Mouse (Mus musculus) retina, postnatal 1 day (tissue): ENCODE data around the gene Abcb9.
"Not testable (repeated sequence)": the region's sequence is repeated elsewhere in the genome, so short reads cannot be mapped to it uniquely, and the experiment has no call there.

Experiments
- DNase-seq: peaks from one replicate; pipeline ENCODE4 v3.0.0-alpha.2; 2012

The Abcb9 gene

DNA sequence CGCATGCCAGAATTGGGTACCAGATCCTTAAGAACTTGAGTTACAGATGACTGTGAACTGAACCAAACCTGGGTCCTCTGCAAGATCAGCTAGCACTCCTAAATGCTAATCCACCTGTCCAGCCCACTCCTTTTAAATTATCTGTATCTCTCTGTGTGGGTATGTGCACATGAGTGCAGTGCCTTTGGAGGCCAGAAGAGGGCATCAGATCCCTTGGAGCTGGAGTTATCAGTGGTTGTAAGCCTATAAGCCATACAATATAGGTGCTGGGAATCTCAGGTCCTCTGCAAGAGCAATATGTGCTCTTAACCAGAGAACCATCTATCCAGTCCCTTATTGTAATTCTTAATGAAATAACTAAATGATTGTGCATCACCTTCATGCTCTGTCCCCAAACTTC is 39.4 kb downstream of the Abcb9 start:
- DNase-seq, result no peak

DNA sequence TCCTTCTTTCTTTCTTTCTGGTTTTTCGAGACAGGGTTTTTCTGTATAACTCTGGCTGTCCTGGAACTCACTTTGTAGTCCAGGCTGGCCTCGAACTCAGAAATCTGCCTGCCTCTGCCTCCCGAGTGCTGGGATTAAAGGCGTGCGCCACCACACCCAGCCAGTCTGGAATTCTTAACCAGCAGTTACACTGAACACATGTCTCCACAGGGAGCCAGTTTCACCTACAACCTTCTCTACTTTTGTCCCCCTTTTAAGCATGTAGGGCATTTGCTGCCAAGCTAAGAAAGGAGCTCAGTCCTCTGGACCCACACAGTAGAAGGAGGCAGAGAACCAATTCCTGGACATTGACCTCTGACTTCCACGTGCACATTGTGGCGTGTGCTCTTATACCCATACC is 43.0 kb downstream of the Abcb9 start:
- DNase-seq, result not testable (repeated sequence)

DNA sequence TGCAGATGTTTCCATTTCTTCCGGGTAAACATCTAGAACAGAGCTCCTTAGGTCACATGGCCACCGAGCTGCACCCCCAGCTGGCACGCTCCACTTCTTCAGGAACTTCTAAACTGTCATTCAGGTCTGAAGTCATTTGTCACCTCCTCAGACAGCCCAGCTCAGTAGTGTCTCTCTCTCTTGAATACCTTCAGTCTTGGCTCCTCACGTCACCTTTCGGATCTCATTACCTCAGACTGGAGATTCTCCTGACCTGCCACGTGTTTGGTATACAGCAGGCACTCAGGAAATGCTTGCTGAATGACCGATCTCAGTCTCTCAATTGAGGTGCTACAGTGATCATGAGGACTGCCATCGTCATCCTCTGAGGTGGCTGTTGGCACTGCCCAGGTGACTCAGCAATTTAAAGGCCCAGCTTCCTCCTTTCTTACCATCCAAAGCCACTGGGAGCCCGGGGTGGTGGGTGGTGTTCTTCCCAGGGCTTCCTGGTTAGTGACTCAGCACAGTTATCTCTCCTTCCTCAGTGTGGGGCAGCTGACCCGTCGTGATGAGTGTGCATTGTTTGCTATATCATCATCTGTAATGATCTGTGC is 43.6 kb downstream of the Abcb9 start:
- no peak for DNase-seq

DNA sequence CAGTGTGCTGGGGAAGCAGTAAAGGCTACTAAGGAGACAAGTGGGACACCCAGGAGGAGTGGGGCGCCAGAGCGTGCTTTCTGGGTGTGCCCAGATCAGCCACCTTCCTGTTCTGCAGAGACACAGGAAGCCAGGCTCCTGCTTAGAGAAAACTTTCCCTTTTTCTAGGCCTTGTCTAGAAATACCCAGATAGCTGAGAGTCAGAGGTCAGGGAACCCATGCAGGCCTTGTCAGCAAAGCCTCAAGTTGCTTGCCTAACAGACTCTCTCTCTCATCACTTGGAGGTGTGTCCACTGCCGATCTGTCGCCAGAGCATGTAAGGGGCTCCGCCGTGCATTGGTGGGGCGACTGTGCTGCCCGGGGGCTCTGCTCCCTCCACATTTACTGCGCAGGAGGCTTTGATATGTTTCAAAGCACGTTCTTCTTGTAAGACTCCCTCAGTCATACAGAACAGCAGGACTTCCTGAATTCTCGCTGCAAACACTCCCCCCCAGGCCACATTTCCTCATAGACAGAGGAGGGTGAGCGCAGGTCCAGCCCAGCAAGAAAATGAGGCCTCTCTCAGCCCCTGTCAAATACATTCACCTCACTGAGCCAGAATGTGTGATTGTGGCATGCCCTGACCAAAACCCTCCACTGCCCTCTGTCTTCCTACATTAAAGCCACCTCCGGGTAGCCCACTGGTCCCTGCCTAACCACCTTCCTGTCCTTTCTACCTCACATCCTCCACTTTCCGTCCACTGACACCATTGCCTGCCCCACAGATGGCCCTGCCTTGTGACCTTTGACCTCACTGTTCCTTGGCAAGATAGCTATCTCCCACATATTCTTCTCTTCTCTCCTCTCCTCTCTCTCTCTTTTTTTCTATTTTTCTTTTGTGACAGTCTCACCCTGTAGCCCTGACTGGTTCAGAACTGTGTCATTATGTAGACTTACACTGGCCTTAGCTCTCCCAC is 45.2 kb downstream of the Abcb9 start:
- peak; percentile 38 for DNase-seq

DNA sequence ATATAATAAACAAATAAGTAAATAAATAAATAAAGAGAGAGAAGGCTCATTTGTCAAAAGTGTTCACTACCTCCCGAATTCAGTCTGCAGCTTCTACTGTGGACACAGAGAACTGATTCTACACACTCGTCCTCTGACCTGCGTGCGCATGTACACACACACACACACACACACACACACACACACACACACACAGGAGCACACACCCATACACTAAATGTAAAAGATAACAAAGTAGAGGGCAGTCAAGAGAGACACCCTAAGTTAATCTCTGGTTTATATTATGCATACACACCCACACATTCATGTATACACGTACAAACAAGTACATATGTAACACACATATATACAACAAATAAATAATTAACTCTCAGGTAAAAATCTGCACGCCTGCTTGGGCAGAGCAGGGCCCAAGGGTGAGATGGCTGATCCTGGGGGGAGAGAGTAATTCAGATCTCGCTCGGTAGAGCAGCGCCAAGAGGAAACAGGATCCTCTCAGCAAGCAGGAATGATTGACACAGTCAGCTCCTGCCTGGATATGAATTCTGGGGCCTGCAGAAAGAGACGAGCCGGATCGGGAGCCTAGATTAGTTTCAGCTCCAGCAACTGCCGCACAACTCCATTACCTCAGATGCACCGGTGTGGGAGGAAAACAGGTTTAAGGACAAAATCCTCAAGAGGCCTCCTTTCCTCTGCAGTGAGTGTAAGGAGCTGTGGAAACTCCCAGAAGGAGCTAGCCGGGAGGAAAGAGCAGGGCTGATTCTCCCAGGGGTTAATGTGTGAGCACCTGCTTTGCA is 46.2 kb downstream of the Abcb9 start:
- peak; percentile 30 for DNase-seq

DNA sequence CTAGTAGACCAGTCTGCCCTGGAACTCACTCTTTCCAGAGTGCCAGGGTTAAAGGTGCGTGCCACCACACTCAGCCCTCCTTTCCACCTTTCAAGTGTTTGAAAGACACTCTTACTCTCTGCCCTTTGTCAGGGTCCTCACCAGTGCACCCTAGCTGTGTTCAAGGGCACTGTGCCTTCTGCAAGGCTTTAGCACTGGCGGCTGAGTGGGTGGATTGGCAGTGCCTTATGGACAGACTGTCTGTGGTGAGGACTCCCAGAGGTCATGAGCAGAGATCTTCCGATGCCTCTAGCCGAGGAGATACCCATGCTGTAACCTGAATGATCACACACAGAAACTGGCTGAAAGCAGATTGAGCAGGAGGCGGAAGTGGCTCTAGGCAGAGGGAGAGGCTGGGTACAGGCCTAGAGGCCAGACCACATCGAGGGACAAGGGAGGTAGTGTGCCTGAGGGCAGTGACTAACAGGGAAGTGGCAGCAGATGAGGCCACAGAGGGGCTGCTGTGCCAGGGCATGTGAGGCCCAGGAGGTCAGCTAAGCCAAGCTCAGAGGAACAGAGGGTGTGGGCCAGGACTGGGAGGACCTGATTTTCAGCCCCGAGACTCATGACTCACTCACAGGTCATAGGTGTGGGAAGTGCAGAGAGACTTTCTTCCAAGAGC is 48.7 kb downstream of the Abcb9 start:
- DNase-seq, result no peak

DNA sequence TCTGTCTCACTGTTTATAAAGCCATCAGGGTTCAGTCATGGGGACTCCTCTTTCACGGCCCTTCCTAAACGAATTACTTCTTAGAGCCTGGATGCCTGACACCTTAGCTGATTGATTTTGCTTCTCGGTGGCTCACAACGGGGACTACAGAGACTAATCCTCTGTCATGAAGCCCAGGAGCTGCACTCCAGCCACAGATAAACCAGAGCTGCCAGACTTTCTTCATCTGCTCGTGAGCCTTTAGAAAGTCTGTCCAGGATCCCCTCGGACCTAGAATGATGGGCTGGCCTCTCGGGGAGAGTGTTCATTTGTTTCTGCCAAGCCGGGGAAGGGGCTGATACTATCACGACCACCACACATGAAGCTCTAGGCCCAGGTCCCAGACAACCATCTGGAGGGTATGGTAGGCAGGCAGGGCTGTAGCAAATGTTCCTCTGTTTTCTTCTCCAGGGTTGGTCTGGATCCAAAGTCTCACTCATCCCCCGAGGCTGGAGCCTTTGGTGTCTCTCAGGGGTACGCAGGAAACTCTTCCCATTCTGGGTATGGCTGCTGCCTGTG is 50.1 kb downstream of the Abcb9 start:
- no peak for DNase-seq

DNA sequence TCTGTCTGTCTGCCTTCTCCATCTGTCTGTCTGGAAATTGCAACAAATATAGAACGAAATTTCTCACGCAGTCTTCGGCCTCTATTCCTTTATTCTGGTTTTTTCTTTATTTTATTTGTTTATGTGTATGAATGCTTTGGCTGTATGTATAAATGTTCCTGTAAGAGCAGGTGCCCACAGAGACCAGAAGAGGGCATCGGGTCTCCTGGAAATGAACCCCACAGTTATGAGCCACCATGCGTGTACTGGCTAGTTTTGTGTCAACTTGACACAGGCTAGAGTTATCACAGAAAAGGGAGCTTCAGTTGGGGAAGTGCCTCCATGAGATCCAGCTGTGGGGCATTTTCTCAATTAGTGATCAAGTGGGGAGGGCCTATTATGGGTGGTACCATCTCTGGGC is 51.6 kb downstream of the Abcb9 start:
- DNase-seq, result no peak

DNA sequence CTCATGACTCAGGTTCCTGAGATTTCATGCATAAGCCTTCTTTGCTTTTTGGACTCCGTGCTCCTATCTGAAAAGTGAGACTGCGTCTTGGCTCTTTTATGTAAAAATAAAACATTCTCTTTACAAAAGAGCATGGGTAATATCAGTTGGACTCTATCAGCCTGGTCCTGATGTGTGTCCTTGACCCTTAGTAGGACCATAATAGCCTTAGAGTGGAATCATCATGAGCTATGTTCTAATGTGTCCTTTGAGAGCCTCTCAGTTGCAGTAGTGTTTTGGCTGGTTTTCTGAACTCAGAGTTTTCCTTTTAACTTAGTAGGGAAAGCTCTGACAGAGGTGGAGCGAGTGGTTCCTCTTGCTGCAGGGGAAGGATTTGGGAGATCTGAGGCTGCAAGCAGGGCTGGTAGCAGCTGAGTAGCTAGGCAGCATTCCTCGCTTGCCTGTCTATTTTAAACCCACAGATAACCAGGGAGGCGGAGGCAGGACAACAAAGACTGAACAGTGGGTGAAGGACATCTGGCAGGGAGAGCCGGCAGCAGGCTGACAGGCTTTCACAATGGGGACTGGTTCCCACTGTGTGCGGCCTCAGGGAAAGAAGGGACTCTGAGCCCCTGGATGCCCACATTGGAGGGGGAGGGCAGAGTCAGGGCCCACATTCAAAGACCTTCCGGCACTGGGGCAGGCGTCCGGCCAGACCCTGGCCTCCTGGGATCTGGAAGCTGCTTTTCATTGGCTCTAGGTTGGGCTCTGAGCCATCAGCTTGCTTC is 52.2 kb downstream of the Abcb9 start:
- DNase-seq, result peak; percentile 94

DNA sequence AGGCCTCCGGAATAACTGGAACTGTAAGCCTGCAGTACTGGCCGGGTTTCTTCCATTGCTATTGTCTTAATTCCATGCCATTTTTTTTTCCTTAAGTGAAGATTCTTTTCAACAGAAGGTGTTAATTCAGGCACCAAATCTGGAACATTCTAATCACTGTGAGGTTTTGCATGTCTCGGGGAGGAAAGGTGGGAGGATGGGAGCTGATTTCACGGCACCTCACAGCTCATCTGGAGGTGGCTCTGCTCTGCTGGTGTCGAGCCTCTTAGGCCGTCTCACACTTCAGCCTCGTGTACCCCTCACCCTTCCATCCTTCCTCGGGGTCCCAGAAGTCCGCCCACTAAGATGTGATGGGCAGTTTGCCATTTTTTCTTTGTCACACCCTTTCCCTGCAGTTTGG is 54.5 kb downstream of the Abcb9 start:
- DNase-seq, result no peak

DNA sequence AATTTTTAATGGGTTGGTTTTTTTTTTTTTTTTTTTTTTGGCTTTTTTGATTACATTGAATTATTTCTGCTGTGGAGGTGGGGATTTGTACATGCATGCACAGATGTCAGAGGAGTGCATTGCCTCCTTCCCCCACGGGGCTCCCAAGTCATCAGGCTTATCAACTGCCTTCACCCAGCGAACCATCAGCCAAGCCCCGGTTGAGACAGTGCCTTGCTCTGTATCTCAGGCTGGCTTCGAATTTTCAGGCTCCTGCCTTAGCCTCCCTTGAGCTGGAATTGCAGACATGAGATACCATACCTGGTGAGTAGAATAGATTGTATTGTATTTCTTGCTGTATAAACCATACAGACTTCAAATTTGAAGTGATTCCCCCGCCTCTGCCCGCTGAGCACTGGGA is 56.0 kb downstream of the Abcb9 start:
- DNase-seq, result no peak

DNA sequence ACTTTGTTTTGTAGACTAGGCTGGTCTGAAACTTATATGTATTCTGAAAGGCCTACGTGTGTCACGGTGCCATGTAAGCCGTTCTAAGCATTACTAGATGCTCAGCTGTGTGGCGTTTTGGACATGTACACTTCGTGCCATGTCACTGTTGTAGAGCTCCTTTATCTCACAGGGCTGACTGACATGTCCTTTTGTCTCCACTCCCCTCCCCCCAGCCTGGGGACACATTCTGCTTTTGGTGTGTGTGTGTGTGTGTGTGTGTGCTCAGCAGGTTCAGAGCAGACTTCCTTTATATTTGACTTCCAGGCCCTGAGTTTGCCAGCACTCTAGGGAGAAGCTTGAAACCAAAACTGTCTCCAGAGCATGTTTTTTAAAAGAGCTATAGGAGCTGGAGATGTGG is 58.8 kb downstream of the Abcb9 start:
- DNase-seq, result peak; percentile 53

DNA sequence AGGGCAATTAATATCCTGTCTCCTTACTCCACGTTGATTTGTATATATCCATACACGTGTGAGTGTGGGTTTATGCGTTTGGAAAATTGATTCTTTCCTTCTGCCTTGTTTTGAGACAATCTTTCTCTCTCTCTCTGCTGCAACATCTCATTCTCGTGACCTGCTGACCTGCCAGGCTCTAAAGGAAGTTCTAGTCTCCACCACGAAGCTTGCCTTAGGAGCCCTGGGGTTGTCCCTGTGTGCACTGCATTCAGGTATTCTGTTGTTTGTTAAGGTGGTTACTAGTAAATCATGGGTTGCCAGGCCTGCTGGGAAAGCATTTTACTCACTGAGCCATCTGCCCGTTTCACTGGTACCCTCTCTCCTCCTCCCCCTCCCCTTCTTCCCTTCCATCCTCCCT is 59.3 kb downstream of the Abcb9 start:
- DNase-seq, result peak; percentile 10

DNA sequence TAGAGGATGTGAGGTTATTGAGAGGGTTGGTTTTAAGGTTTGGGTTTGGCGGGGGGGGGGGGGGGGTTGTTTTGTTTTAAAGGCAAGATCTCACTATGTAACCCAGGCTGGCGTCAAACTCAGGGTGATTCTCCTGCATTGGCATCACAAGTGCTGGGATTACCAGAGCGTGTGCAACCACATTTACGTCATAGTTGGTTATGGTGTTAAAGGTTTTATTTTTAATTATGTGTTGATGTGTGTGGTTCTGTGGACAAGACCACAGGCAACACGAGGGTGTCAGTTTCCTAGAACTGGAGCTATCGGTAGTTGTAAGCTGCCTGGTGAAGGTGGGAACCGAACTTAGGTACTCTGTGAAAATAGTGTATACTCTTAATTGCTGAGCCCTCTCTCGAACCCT is 59.8 kb downstream of the Abcb9 start:
- no peak for DNase-seq

DNA sequence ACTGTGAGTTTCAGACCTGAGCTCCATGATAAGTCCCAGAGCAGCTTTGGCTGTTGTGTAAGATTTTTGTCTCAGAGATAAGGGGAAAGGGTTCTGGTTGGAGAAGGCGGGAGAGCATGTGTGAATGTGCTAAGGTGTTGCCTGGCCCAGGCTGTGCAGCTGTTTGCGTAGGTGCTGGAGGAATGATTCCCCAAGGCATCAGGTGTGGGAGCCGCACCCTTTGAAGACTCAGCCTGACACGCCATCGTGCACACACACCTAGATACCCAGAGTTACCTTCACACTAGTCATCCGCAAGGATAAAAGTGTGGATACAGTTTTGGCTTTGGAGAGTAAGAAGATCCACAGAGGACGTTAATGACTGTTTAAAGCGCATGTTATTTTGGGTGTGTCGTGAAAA is 60.2 kb downstream of the Abcb9 start:
- DNase-seq, result no peak

DNA sequence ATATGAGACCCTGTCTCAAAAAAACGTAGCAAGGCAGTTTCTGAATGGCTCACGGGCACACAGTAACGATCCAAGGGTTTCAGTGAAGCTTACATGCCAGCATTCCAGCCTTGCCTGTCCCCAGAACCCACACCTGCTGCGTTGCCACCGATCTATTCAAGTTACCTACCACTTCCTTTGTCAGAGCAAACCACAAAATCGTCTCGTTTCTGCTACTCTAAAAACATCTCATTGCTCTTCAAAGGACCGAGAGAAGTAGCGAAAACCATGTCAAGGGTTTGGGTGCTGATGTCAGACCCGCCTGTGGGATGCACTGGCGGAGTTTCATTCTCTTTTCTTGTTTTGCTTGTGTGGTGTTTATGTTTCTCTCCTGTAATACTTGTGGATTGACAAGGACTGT is 61.1 kb downstream of the Abcb9 start:
- no peak for DNase-seq

DNA sequence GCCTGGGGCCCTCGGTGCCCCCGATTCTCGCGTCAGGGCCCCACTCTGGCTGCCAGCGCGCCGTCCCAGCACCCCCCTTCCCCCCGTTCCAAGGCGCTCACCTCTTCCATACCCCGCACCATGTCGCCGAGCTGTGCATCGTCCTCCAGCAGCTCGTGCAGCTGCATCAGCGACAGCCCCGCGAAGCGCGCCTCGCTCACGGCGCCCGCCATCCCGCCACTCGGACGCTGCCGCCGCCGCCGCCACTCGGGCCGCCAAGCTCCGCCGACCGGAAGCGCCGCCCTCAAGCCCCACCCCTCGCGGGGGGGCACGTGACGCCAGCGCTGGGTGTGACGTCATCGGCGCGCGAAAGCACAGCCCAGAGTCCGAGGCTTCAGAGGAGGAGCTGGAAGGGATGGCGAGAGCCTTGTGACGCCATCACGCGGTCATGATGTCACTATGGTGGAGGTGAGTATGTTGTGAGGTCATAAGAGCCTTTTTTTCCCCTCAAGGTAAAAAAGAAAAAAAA is 63.5 kb downstream of the Abcb9 start, which contains the start of gene Vps37b:
TSS of gene Vps37b (minus strand) at position 270 of the 508 bp plus-strand sequence.
- peak; percentile 95 for DNase-seq

DNA sequence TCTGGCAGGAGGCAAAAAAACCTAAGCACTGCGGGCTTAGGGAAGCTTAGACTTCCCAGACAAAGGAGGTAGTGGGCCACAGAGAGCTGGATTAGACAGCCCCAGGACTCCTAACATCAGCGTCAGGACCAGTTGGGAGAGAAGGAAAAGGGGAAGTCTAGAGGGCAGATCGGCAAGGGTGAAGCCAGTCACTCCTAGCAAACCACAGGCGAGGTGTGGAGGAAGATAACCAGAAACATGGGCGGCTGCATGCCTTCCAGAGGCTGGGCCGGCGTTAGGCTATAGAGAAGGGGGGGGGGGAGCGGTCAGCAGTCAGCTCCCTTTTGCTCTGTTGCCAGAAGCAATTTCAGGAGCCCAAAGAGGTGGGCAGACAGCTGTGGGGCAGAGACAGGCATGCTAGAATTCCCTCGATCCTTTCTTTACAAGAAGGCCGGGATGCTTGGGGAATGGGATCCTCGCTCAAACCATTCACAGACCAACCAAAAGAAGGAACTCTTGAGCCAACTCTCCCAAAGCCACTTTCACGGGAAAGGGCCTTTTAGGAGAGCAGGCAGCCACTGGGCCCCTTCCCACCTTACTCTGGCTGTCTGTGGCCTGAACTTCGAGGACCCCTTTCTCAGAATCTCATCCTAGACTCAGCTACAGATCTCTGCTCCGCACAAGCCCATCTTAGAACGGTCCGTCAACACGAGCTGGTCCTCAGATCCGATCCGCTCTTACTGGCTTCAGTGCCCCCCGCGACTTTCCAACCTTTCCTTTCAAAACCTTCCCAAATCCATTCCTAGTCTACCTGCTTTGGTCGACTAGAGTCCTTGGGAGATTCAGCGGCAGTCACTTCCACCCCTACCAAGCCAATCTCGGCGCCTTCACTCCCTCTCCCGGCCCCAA is 64.3 kb downstream of the Abcb9 start:
- DNase-seq, result peak; percentile 63

DNA sequence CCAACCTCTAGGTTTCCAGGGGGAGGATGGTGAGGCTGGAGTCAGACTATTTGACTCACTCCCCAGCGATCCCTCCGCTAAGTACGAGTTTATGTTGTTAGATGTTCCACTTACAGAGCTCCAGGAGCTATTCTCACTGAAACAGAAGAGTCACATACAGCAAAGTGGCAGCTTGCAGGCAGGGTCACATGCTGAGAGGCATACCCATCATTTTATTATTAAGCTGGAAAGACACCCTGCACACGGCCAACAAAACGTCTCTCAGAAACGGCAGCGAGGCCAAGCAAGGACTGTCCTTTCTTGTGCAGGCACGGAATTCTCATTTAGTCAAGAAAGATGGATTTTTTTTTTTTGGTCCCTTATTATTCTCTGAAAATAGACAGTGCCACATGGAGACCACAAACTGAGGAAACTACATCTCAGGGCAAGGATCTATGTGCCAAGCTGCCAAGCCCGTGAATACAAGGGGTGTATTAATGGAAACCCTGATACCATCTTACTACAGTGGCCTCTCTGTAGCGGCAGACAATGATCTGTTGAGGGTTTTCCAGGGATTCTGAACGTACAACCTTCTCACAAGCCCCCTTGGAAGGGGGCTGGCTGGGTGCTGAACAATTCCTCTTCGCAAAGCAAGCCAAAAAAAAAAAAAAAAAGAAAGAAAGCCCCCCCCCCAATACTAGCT is 65.1 kb downstream of the Abcb9 start:
- DNase-seq, result peak; percentile 28
